Mouse (Mus musculus): ENCODE data around the gene Pdzd2. TPM values are rescaled to one million over a fixed set of nuclear protein-coding genes. Genes with fewer than 3 reads are reported as not detected.

The Pdzd2 gene
- polyA plus RNA-seq, 1 experiment from 2014 or later: 27.0 TPM

- Histone ChIP-seq H3K4me1 (ENCODE audit: control insufficient read depth, insufficient read depth, low read length) (no peaks in the 10 kb centered on the region), H3K4me3 (replicated peaks; ENCODE audit: low read length) (no peak overlapping the region), H3K4me2 (ENCODE audit: low read depth, low read length) (no peak overlapping the region), H3K9me3 (replicated peaks; ENCODE audit: control insufficient read depth, low read length) (no peaks in the 10 kb centered on the region), H3K36me3 (ENCODE audit: control insufficient read depth, insufficient read depth, low read length) (no peaks in the 10 kb centered on the region), H3K27ac (ENCODE audit: low read length) (no peak overlapping the region), H3K27me3 (ENCODE audit: control insufficient read depth, insufficient read depth, low read length) (no peaks in the 10 kb centered on the region), H3K9ac (ENCODE audit: low read length) (no peak overlapping the region)
- no peak for ATAC-seq (ENCODE audit: insufficient read depth, low FRiP score)
- 75% methylated on average over 8 of the region's 8 CpGs for WGBS
Observed at GRCm38 (mm10) chr15:12716881-12717280, 22.8 kb downstream of the Pdzd2 start.

- no peaks in the 10 kb centered on the region for H3K9me3 ChIP-seq (replicated peaks; ENCODE audit: control insufficient read depth, low read length)
- WGBS: 77% methylated on average over 2 of the region's 2 CpGs
- H3K4me2 ChIP-seq (ENCODE audit: low read depth, low read length): no peak overlapping the region
- no peaks in the 10 kb centered on the region for H3K36me3 ChIP-seq (ENCODE audit: control insufficient read depth, insufficient read depth, low read length)
- no peaks in the 10 kb centered on the region for H3K4me1 ChIP-seq (ENCODE audit: control insufficient read depth, insufficient read depth, low read length)
- H3K4me3 ChIP-seq (replicated peaks; ENCODE audit: low read length): no peak overlapping the region
- H3K9ac ChIP-seq (ENCODE audit: low read length): no peak overlapping the region
- H3K27ac ChIP-seq (ENCODE audit: low read length): no peak overlapping the region
- no peak for ATAC-seq (ENCODE audit: insufficient read depth, low FRiP score)
- H3K27me3 ChIP-seq (ENCODE audit: control insufficient read depth, insufficient read depth, low read length): no peaks in the 10 kb centered on the region
Observed at GRCm38 (mm10) chr15:12714322-12714721, 25.4 kb downstream of the Pdzd2 start.

GRCm38 (mm10) chr15:12713216-12713615, 26.5 kb downstream of the Pdzd2 start:
- Histone ChIP-seq H3K27me3 (ENCODE audit: control insufficient read depth, insufficient read depth, low read length) (no peaks in the 10 kb centered on the region), H3K4me1 (ENCODE audit: control insufficient read depth, insufficient read depth, low read length) (no peaks in the 10 kb centered on the region), H3K27ac (ENCODE audit: low read length) (no peak overlapping the region), H3K4me2 (ENCODE audit: low read depth, low read length) (no peak overlapping the region), H3K9ac (ENCODE audit: low read length) (no peak overlapping the region), H3K4me3 (replicated peaks; ENCODE audit: low read length) (no peak overlapping the region), H3K36me3 (ENCODE audit: control insufficient read depth, insufficient read depth, low read length) (no peaks in the 10 kb centered on the region), H3K9me3 (replicated peaks; ENCODE audit: control insufficient read depth, low read length) (no peaks in the 10 kb centered on the region)
- WGBS: 71% methylated on average over 2 of the region's 2 CpGs
- ATAC-seq (ENCODE audit: insufficient read depth, low FRiP score): no peak

GRCm38 (mm10) chr15:12710036-12710435, 29.7 kb downstream of the Pdzd2 start:
- Histone ChIP-seq H3K27ac (ENCODE audit: low read length) (no peak overlapping the region), H3K27me3 (ENCODE audit: control insufficient read depth, insufficient read depth, low read length) (no peaks in the 10 kb centered on the region), H3K36me3 (ENCODE audit: control insufficient read depth, insufficient read depth, low read length) (no peaks in the 10 kb centered on the region), H3K4me3 (replicated peaks; ENCODE audit: low read length) (no peak overlapping the region), H3K4me1 (ENCODE audit: control insufficient read depth, insufficient read depth, low read length) (no peaks in the 10 kb centered on the region), H3K4me2 (ENCODE audit: low read depth, low read length) (no peak overlapping the region), H3K9ac (ENCODE audit: low read length) (no peak overlapping the region), H3K9me3 (replicated peaks; ENCODE audit: control insufficient read depth, low read length) (no peaks in the 10 kb centered on the region)
- WGBS: 92% methylated on average over 3 of the region's 3 CpGs
- no peak for ATAC-seq (ENCODE audit: insufficient read depth, low FRiP score)

GRCm38 (mm10) chr15:12708297-12708696, 31.4 kb downstream of the Pdzd2 start:
- no peaks in the 10 kb centered on the region for H3K36me3 ChIP-seq (ENCODE audit: control insufficient read depth, insufficient read depth, low read length)
- H3K27ac ChIP-seq (ENCODE audit: low read length): no peak overlapping the region
- no peaks in the 10 kb centered on the region for H3K27me3 ChIP-seq (ENCODE audit: control insufficient read depth, insufficient read depth, low read length)
- H3K4me3 ChIP-seq (replicated peaks; ENCODE audit: low read length): no peak overlapping the region
- H3K4me1 ChIP-seq (ENCODE audit: control insufficient read depth, insufficient read depth, low read length): no peaks in the 10 kb centered on the region
- H3K9me3 ChIP-seq (replicated peaks; ENCODE audit: control insufficient read depth, low read length): no peaks in the 10 kb centered on the region
- WGBS: 20% methylated on average over 1 of the region's 1 CpGs
- ATAC-seq (ENCODE audit: insufficient read depth, low FRiP score): no peak
- H3K9ac ChIP-seq (ENCODE audit: low read length): no peak overlapping the region
- no peak overlapping the region for H3K4me2 ChIP-seq (ENCODE audit: low read depth, low read length)

- Histone ChIP-seq H3K9me3 (replicated peaks; ENCODE audit: control insufficient read depth, low read length) (no peaks in the 10 kb centered on the region), H3K27me3 (ENCODE audit: control insufficient read depth, insufficient read depth, low read length) (no peaks in the 10 kb centered on the region)
- 64% methylated on average over 3 of the region's 3 CpGs for WGBS
Observed at GRCm38 (mm10) chr15:12706902-12707301, 32.8 kb downstream of the Pdzd2 start.

GRCm38 (mm10) chr15:12700367-12700766, 39.4 kb downstream of the Pdzd2 start:
- no peaks in the 10 kb centered on the region for H3K27me3 ChIP-seq (ENCODE audit: control insufficient read depth, insufficient read depth, low read length)
- H3K4me2 ChIP-seq (ENCODE audit: low read depth, low read length): no peak overlapping the region
- H3K36me3 ChIP-seq (ENCODE audit: control insufficient read depth, insufficient read depth, low read length): no peaks in the 10 kb centered on the region
- 61% methylated on average over 9 of the region's 9 CpGs for WGBS
- ATAC-seq (ENCODE audit: insufficient read depth, low FRiP score): no peak
- no peaks in the 10 kb centered on the region for H3K4me1 ChIP-seq (ENCODE audit: control insufficient read depth, insufficient read depth, low read length)
- no peak overlapping the region for H3K4me3 ChIP-seq (replicated peaks; ENCODE audit: low read length)
- H3K9ac ChIP-seq (ENCODE audit: low read length): no peak overlapping the region
- H3K9me3 ChIP-seq (replicated peaks; ENCODE audit: control insufficient read depth, low read length): no peaks in the 10 kb centered on the region
- no peak overlapping the region for H3K27ac ChIP-seq (ENCODE audit: low read length)

More at GRCm38 (mm10) chr15:12706902-12707301, 32.8 kb downstream of the Pdzd2 start:
- H3K36me3 ChIP-seq (ENCODE audit: control insufficient read depth, insufficient read depth, low read length): no peaks in the 10 kb centered on the region
- H3K4me1 ChIP-seq (ENCODE audit: control insufficient read depth, insufficient read depth, low read length): no peaks in the 10 kb centered on the region
- no peak overlapping the region for H3K4me2 ChIP-seq (ENCODE audit: low read depth, low read length)
- ATAC-seq (ENCODE audit: insufficient read depth, low FRiP score): no peak
- H3K27ac ChIP-seq (ENCODE audit: low read length): no peak overlapping the region
- no peak overlapping the region for H3K4me3 ChIP-seq (replicated peaks; ENCODE audit: low read length)
- H3K9ac ChIP-seq (ENCODE audit: low read length): no peak overlapping the region

GRCm38 (mm10) chr15:12697741-12698140, 42.0 kb downstream of the Pdzd2 start:
- Histone ChIP-seq H3K27me3 (ENCODE audit: control insufficient read depth, insufficient read depth, low read length) (no peaks in the 10 kb centered on the region), H3K36me3 (ENCODE audit: control insufficient read depth, insufficient read depth, low read length) (no peaks in the 10 kb centered on the region), H3K9ac (ENCODE audit: low read length) (no peak overlapping the region), H3K9me3 (replicated peaks; ENCODE audit: control insufficient read depth, low read length) (no peaks in the 10 kb centered on the region), H3K4me3 (replicated peaks; ENCODE audit: low read length) (no peak overlapping the region), H3K4me2 (ENCODE audit: low read depth, low read length) (no peak overlapping the region), H3K27ac (ENCODE audit: low read length) (no peak overlapping the region), H3K4me1 (ENCODE audit: control insufficient read depth, insufficient read depth, low read length) (no peaks in the 10 kb centered on the region)
- ATAC-seq (ENCODE audit: insufficient read depth, low FRiP score): no peak
- WGBS: 42% methylated on average over 7 of the region's 7 CpGs

GRCm38 (mm10) chr15:12696889-12697288, 42.8 kb downstream of the Pdzd2 start:
- Histone ChIP-seq H3K9me3 (replicated peaks; ENCODE audit: control insufficient read depth, low read length) (no peaks in the 10 kb centered on the region), H3K9ac (ENCODE audit: low read length) (no peak overlapping the region), H3K4me1 (ENCODE audit: control insufficient read depth, insufficient read depth, low read length) (no peaks in the 10 kb centered on the region), H3K27me3 (ENCODE audit: control insufficient read depth, insufficient read depth, low read length) (no peaks in the 10 kb centered on the region), H3K27ac (ENCODE audit: low read length) (no peak overlapping the region), H3K36me3 (ENCODE audit: control insufficient read depth, insufficient read depth, low read length) (no peaks in the 10 kb centered on the region), H3K4me2 (ENCODE audit: low read depth, low read length) (no peak overlapping the region), H3K4me3 (replicated peaks; ENCODE audit: low read length) (no peak overlapping the region)
- 60% methylated on average over 8 of the region's 8 CpGs for WGBS
- no peak for ATAC-seq (ENCODE audit: insufficient read depth, low FRiP score)

Data from stomach, embryonic 16.5 days (tissue).